Mouse (Mus musculus) cortical plate, adult 2 months (tissue): ENCODE measurements around the gene Dph1. TPM values are rescaled to one million over a fixed set of nuclear protein-coding genes. Genes with fewer than 3 reads are reported as not detected.

Source experiments
- H3K27ac ChIP-seq: fragments of 200-500 bp; 2 replicates; pipeline ENCODE4 v1.5.1; 2012; ENCODE audit warnings: low read length, control low read depth, inconsistent platforms; ENCODE audit not compliant: insufficient read depth
- H3K4me1 ChIP-seq: fragments of 200-500 bp; 2 replicates; pipeline ENCODE4 v1.6.1; 2011; ENCODE audit warnings: low read length; ENCODE audit not compliant: control insufficient read depth, insufficient read depth
- H3K4me3 ChIP-seq: fragments of 200-500 bp; 2 replicates; pipeline ENCODE4 v1.5.1; 2011; ENCODE audit warnings: mild to moderate bottlenecking, low read length, control low read depth; ENCODE audit not compliant: insufficient read depth
- CTCF ChIP-seq: fragments of 200-500 bp; IDR thresholded peaks from 2 replicates; pipeline ENCODE4 v1.5.1; 2011; ENCODE audit warnings: mild to moderate bottlenecking, control low read depth, low read length; ENCODE audit not compliant: insufficient read depth; ENCODE audit errors: extremely low read depth
- POLR2A ChIP-seq: fragments of 200-500 bp; IDR thresholded peaks from 2 replicates; pipeline ENCODE4 v1.6.1; 2011; ENCODE audit warnings: mild to moderate bottlenecking, low read length, control low read depth; ENCODE audit not compliant: insufficient read depth; ENCODE audit errors: extremely low read depth
- polyA plus RNA-seq: library from polyadenylated mRNA; depleted of rRNA; stranded (reverse); fragments of >200 nt; gene quantifications from 2 replicates; pipeline ENCODE4 v1.2.3, GENCODE M21; 2012

Dph1 gene
- polyA plus RNA-seq, 1 experiment = 29.1 TPM

GRCm38 (mm10) chr11:75163379-75163778, 27.7 kb downstream of the Dph1 start:
- Histone ChIP-seq H3K4me1 (0 out of 2 replicates have a peak, but pooled peaks cover 1% of the 10 kb centered on the region), H3K27ac (no peak overlapping the region), H3K4me3 (no peak overlapping the region)
- no peak for TF ChIP-seq CTCF

GRCm38 (mm10) chr11:75162591-75163080, 28.4 kb downstream of the Dph1 start:
- Histone ChIP-seq H3K4me1 (0 out of 2 replicates have a peak, but pooled peaks cover 1% of the 10 kb centered on the region), H3K4me3 (no peak overlapping the region), H3K27ac (no peak overlapping the region)
- TF ChIP-seq POLR2A = no peak
- TF ChIP-seq CTCF = no peak

- Histone ChIP-seq H3K27ac (no peak overlapping the region), H3K4me3 (no peak overlapping the region), H3K4me1 (0 out of 2 replicates have a peak, but pooled peaks cover 1% of the 10 kb centered on the region)
- TF ChIP-seq CTCF (no peak), POLR2A (no peak)
Observed at GRCm38 (mm10) chr11:75161417-75162008, 29.5 kb downstream of the Dph1 start.

GRCm38 (mm10) chr11:75160954-75161353, 30.1 kb downstream of the Dph1 start:
- Histone ChIP-seq H3K4me3 (no peak overlapping the region), H3K27ac (no peak overlapping the region), H3K4me1 (0 out of 2 replicates have a peak, but pooled peaks cover 1% of the 10 kb centered on the region)
- TF ChIP-seq CTCF (no peak), POLR2A (no peak)

- H3K27ac ChIP-seq = no peak overlapping the region
- H3K4me3 ChIP-seq = no peak overlapping the region
- no peaks in the 10 kb centered on the region for H3K4me1 ChIP-seq
- TF ChIP-seq CTCF = peak; percentile 42
- TF ChIP-seq POLR2A = no peak
Observed at GRCm38 (mm10) chr11:75159564-75159963, 31.5 kb downstream of the Dph1 start.

- TF ChIP-seq CTCF (no peak), POLR2A (no peak)
- H3K4me1 ChIP-seq = no peaks in the 10 kb centered on the region
- no peak overlapping the region for H3K27ac ChIP-seq
- no peak overlapping the region for H3K4me3 ChIP-seq
Observed at GRCm38 (mm10) chr11:75158432-75158831, 32.6 kb downstream of the Dph1 start.

- H3K27ac ChIP-seq = no peak overlapping the region
- TF ChIP-seq CTCF (no peak), POLR2A (no peak)
- H3K4me1 ChIP-seq = no peaks in the 10 kb centered on the region
- H3K4me3 ChIP-seq = no peak overlapping the region
Observed at GRCm38 (mm10) chr11:75157901-75158300, 33.1 kb downstream of the Dph1 start.

- Histone ChIP-seq H3K27ac (0 out of 2 replicates have a peak overlapping the region, but pooled peaks have one; percentile 30), H3K4me1 (no peaks in the 10 kb centered on the region), H3K4me3 (no peak overlapping the region)
- TF ChIP-seq POLR2A = no peak
- TF ChIP-seq CTCF = no peak
Observed at GRCm38 (mm10) chr11:75157037-75157436, 34.0 kb downstream of the Dph1 start.

GRCm38 (mm10) chr11:75156416-75156815, 34.6 kb downstream of the Dph1 start:
- TF ChIP-seq CTCF = no peak
- no peak for TF ChIP-seq POLR2A
- Histone ChIP-seq H3K4me3 (no peak overlapping the region), H3K4me1 (no peaks in the 10 kb centered on the region), H3K27ac (peak overlapping the region; percentile 30; the same call in 1 of the 2 replicates)

- H3K27ac ChIP-seq = peak overlapping the region; percentile 40; the same call in 1 of the 2 replicates
- H3K4me1 ChIP-seq = no peaks in the 10 kb centered on the region
- TF ChIP-seq POLR2A (no peak), CTCF (no peak)
- H3K4me3 ChIP-seq = no peak overlapping the region
Observed at GRCm38 (mm10) chr11:75155985-75156384, 35.1 kb downstream of the Dph1 start.
